Mouse (Mus musculus): ENCODE measurements around the gene Rnase2a. TPM values are rescaled to one million over a fixed set of nuclear protein-coding genes. Genes with fewer than 3 reads are reported as not detected.
"Not testable (repeated sequence)": the region's sequence is repeated elsewhere in the genome, so short reads cannot be mapped to it uniquely, and the experiment has no call there.

The Rnase2a gene
- polyA plus RNA-seq, 1 experiment = not detected

DNA sequence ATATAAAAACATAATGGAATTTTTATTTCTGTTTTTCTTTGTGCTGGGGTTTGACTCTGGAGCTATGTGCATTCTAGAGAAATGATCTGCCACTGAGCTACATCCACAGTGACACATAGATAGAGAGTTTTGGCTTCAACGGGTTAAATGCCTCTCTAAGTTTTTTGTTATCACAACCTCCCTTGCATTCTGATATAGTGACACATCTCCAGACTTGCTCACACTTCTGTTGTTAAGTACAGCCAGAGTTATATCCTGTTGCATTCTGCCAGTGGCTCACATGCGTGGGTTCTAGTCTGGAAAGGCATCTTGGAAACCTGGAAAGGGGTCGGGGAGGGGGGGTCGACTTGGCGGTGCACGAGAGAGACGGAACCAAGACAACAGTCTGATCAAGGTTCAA, 3.8 kb upstream of the Rnase2a start:
- H3K36me3 ChIP-seq (ENCODE audit: control insufficient read depth, insufficient read depth, low read length) = no peaks in the 10 kb centered on the region
- H3K27me3 ChIP-seq (ENCODE audit: control insufficient read depth, insufficient read depth, low read length) = no peaks in the 10 kb centered on the region
- TF ChIP-seq POLR2A (IDR thresholded peaks at IDR 0.05; ENCODE audit: low read depth, low read length) (no peak), CTCF (IDR thresholded peaks at IDR 0.05; ENCODE audit: extremely low read depth, insufficient read depth, insufficient read length, insufficient replicate concordance) (no peak)
- WGBS = 89% methylated on average over 7 of the region's 7 CpGs
- no peaks in the 10 kb centered on the region; the same call in 1 of the 2 replicates for H3K4me1 ChIP-seq (ENCODE audit: control insufficient read depth, insufficient read depth, insufficient read length)
- DNase-seq (ENCODE audit: low read depth in 1 of 2, low spot score in 2 of 2) = no peak
- H3K4me3 ChIP-seq (ENCODE audit: extremely low read depth, insufficient read depth, insufficient read length) = no peak overlapping the region
- no peak overlapping the region for H3K27ac ChIP-seq (ENCODE audit: insufficient read depth, low read length)

DNA sequence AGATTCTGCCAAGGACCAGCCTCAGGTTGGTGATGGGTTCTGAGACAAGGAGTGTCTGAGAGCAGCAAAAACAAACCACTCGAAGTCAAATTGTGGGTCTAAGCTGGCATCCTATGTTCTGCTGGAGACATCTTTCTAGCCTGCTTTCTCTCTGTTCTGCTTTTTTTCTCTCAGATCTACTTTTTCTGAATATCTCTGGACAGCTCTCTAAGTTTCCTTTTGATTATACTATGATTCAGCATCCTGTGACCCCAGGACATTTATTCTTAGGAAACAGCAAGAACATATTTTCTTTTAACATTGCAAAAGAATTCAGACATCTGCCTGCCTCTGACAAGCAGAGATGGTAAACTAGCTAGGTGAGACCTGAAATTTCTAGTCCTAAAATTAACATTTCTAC, 2.3 kb downstream of the Rnase2a start:
- TF ChIP-seq CTCF (IDR thresholded peaks at IDR 0.05; ENCODE audit: extremely low read depth, insufficient read depth, insufficient read length, insufficient replicate concordance) (no peak), POLR2A (IDR thresholded peaks at IDR 0.05; ENCODE audit: low read depth, low read length) (no peak)
- Histone ChIP-seq H3K4me1 (ENCODE audit: control insufficient read depth, insufficient read depth, insufficient read length) (no peaks in the 10 kb centered on the region), H3K36me3 (ENCODE audit: control insufficient read depth, insufficient read depth, low read length) (no peaks in the 10 kb centered on the region), H3K27ac (ENCODE audit: insufficient read depth, low read length) (no peak overlapping the region), H3K4me3 (ENCODE audit: extremely low read depth, insufficient read depth, insufficient read length) (no peak overlapping the region), H3K27me3 (ENCODE audit: control insufficient read depth, insufficient read depth, low read length) (no peaks in the 10 kb centered on the region)
- no peak for DNase-seq (ENCODE audit: low read depth in 1 of 2, low spot score in 2 of 2)
- 48% methylated on average over 1 of the region's 1 CpGs for WGBS

GRCm38 (mm10) chr14:51252206-51252605, 3.7 kb downstream of the Rnase2a start:
- not testable (repeated sequence) for H3K27me3 ChIP-seq (ENCODE audit: control insufficient read depth, insufficient read depth, low read length); H3K4me1 ChIP-seq (ENCODE audit: control insufficient read depth, insufficient read depth, insufficient read length); H3K36me3 ChIP-seq (ENCODE audit: control insufficient read depth, insufficient read depth, low read length); H3K4me3 ChIP-seq (ENCODE audit: extremely low read depth, insufficient read depth, insufficient read length); H3K27ac ChIP-seq (ENCODE audit: insufficient read depth, low read length); DNase-seq (ENCODE audit: low read depth in 1 of 2, low spot score in 2 of 2)

- Histone ChIP-seq H3K27me3 (ENCODE audit: control insufficient read depth, insufficient read depth, low read length) (no peaks in the 10 kb centered on the region), H3K4me3 (ENCODE audit: extremely low read depth, insufficient read depth, insufficient read length) (no peak overlapping the region), H3K4me1 (ENCODE audit: control insufficient read depth, insufficient read depth, insufficient read length) (no peaks in the 10 kb centered on the region), H3K27ac (ENCODE audit: insufficient read depth, low read length) (no peak overlapping the region), H3K36me3 (ENCODE audit: control insufficient read depth, insufficient read depth, low read length) (no peaks in the 10 kb centered on the region)
- no peak for DNase-seq (ENCODE audit: low read depth in 1 of 2, low spot score in 2 of 2)
- no peak for TF ChIP-seq POLR2A (IDR thresholded peaks at IDR 0.05; ENCODE audit: low read depth, low read length)
- no peak for TF ChIP-seq CTCF (IDR thresholded peaks at IDR 0.05; ENCODE audit: extremely low read depth, insufficient read depth, insufficient read length, insufficient replicate concordance)
- 28% methylated on average over 3 of the region's 3 CpGs for WGBS
Observed at GRCm38 (mm10) chr14:51250348-51250747, 5.6 kb downstream of the Rnase2a start.

GRCm38 (mm10) chr14:51247736-51248135, 8.2 kb downstream of the Rnase2a start:
- TF ChIP-seq POLR2A (IDR thresholded peaks at IDR 0.05; ENCODE audit: low read depth, low read length) (no peak), CTCF (IDR thresholded peaks at IDR 0.05; ENCODE audit: extremely low read depth, insufficient read depth, insufficient read length, insufficient replicate concordance) (no peak)
- Histone ChIP-seq H3K4me3 (ENCODE audit: extremely low read depth, insufficient read depth, insufficient read length) (no peak overlapping the region), H3K4me1 (ENCODE audit: control insufficient read depth, insufficient read depth, insufficient read length) (no peaks in the 10 kb centered on the region), H3K36me3 (ENCODE audit: control insufficient read depth, insufficient read depth, low read length) (no peaks in the 10 kb centered on the region), H3K27me3 (ENCODE audit: control insufficient read depth, insufficient read depth, low read length) (no peaks in the 10 kb centered on the region), H3K27ac (ENCODE audit: insufficient read depth, low read length) (no peak overlapping the region)
- no peak for DNase-seq (ENCODE audit: low read depth in 1 of 2, low spot score in 2 of 2)
- 89% methylated on average over 1 of the region's 1 CpGs for WGBS

DNA sequence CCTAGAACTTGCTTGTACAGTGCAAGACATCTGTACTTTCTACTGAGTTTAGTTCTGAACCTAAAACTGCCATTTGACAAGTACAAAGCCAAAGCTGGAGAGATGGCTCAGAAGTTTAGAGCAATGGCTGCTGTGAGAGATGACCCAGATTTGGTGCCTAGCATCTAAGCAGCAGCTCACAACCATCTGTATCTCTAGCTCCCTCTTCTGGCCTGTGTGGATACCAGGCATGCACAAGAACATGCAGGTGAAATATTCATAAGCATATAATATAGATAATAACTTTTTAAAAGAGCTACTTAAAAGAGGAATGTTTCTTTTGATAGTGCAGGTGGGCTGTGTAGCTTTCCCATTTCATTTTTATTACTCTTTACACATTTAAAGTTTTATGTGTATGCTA, 15.0 kb downstream of the Rnase2a start:
- Histone ChIP-seq H3K27ac (ENCODE audit: insufficient read depth, low read length) (no peak overlapping the region), H3K27me3 (ENCODE audit: control insufficient read depth, insufficient read depth, low read length) (no peaks in the 10 kb centered on the region), H3K36me3 (ENCODE audit: control insufficient read depth, insufficient read depth, low read length) (no peaks in the 10 kb centered on the region), H3K4me3 (ENCODE audit: extremely low read depth, insufficient read depth, insufficient read length) (no peak overlapping the region), H3K4me1 (ENCODE audit: control insufficient read depth, insufficient read depth, insufficient read length) (no peaks in the 10 kb centered on the region)
- DNase-seq (ENCODE audit: low read depth in 1 of 2, low spot score in 2 of 2) = peak; percentile 19 to 36
- TF ChIP-seq CTCF (IDR thresholded peaks at IDR 0.05; ENCODE audit: extremely low read depth, insufficient read depth, insufficient read length, insufficient replicate concordance) = peak; percentile 50; the same call in 1 of the 2 replicates
- no peak for TF ChIP-seq POLR2A (IDR thresholded peaks at IDR 0.05; ENCODE audit: low read depth, low read length)

DNA sequence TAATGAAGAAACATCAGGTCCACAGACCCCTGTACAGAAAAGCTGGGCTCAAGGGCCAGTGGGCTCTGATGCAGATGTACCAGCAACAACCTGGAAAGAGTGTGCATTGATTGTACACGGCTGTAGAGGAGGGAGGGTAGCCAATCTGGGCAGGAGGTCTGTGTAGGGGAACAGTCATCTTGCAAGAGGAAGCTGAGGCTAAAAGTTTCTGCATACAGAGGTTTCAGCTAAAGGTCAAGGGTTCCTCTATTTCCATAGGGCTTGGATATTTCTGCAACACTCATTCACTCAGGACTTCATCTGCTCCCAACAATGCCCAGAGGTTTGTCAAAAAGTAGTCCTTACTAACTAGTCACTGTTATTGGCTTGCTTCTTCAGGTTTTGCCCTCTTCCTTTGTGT, 18.4 kb downstream of the Rnase2a start:
- H3K4me1 ChIP-seq (ENCODE audit: control insufficient read depth, insufficient read depth, insufficient read length); DNase-seq (ENCODE audit: low read depth in 1 of 2, low spot score in 2 of 2); H3K36me3 ChIP-seq (ENCODE audit: control insufficient read depth, insufficient read depth, low read length); H3K4me3 ChIP-seq (ENCODE audit: extremely low read depth, insufficient read depth, insufficient read length); H3K27me3 ChIP-seq (ENCODE audit: control insufficient read depth, insufficient read depth, low read length): not testable (repeated sequence)
- 0 out of 2 replicates have a peak overlapping the region, but pooled peaks have one; percentile 9 for H3K27ac ChIP-seq (ENCODE audit: insufficient read depth, low read length)
- 14% methylated on average over 1 of the region's 1 CpGs for WGBS

DNA sequence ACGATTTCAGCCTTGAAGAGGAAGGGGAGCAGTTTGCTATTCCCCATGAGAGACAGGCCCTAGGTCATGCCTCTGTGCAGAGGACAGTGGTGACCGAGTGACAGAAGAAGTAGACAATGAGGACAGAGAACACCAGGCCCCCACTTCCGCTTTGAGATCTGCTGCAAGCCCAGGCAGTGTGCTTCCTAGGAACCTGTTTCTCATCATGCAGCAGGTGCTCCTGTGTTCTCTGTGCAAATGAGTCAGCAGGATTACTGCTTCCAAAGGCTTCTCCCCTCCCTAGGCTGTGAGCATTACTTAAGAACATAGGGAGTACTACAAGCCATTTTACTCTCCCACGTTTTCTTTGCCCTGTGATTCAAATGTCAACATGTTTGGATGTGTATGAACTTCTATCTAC, 26.3 kb downstream of the Rnase2a start:
- not testable (repeated sequence) for H3K27ac ChIP-seq (ENCODE audit: insufficient read depth, low read length); H3K27me3 ChIP-seq (ENCODE audit: control insufficient read depth, insufficient read depth, low read length); H3K4me1 ChIP-seq (ENCODE audit: control insufficient read depth, insufficient read depth, insufficient read length); DNase-seq (ENCODE audit: low read depth in 1 of 2, low spot score in 2 of 2); H3K36me3 ChIP-seq (ENCODE audit: control insufficient read depth, insufficient read depth, low read length); H3K4me3 ChIP-seq (ENCODE audit: extremely low read depth, insufficient read depth, insufficient read length)
- WGBS = 47% methylated on average over 4 of the region's 4 CpGs

GRCm38 (mm10) chr14:51220075-51220474, 35.8 kb downstream of the Rnase2a start:
- 67% methylated on average over 3 of the region's 3 CpGs for WGBS

More at GRCm38 (mm10) chr14:51220075-51220474, 35.8 kb downstream of the Rnase2a start:
- H3K4me3 ChIP-seq (ENCODE audit: extremely low read depth, insufficient read depth, insufficient read length); DNase-seq (ENCODE audit: low read depth in 1 of 2, low spot score in 2 of 2); H3K27ac ChIP-seq (ENCODE audit: insufficient read depth, low read length); H3K36me3 ChIP-seq (ENCODE audit: control insufficient read depth, insufficient read depth, low read length); H3K4me1 ChIP-seq (ENCODE audit: control insufficient read depth, insufficient read depth, insufficient read length); H3K27me3 ChIP-seq (ENCODE audit: control insufficient read depth, insufficient read depth, low read length): not testable (repeated sequence)
